Mouse (Mus musculus) MEL (cell line): ENCODE results near the gene Rnf10.

Experiments
- CTCF ChIP-seq, 3 experiments: IDR thresholded peaks in 2 of 3; conservative IDR thresholded peaks in 1 of 3; 2 replicates each; pipeline ENCODE4 v1.5.1; 2011 to 2012; ENCODE audit warnings: low read length in 3 of 3, low read depth in 2 of 3, mild to moderate bottlenecking in 2 of 3, improper control_type of control experiment in 1 of 3, inconsistent platforms in 1 of 3, mixed read lengths in 1 of 3, moderate library complexity in 1 of 3; ENCODE audit not compliant: control insufficient read depth in 1 of 3, insufficient read depth in 1 of 3, poor library complexity in 1 of 3, severe bottlenecking in 1 of 3
- MAX ChIP-seq: IDR thresholded peaks from 2 replicates; pipeline ENCODE4 v1.6.1; 2011; ENCODE audit warnings: low read length, improper control_type of control experiment
- MEF2A ChIP-seq: IDR thresholded peaks from 2 replicates; pipeline ENCODE4 v1.6.1; 2014; ENCODE audit warnings: low read depth, mild to moderate bottlenecking, inconsistent platforms, low read length, improper control_type of control experiment; ENCODE audit not compliant: poor library complexity, insufficient replicate concordance, severe bottlenecking; ENCODE audit errors: extremely low read depth
- MYC ChIP-seq: IDR thresholded peaks from 2 replicates; pipeline ENCODE4 v1.6.1; 2011; ENCODE audit warnings: low read depth, mild to moderate bottlenecking, low read length, improper control_type of control experiment, moderate library complexity
- POLR2A ChIP-seq, 2 experiments: IDR thresholded peaks; 2 replicates each; pipeline ENCODE4 v1.6.1; 2011 to 2012; ENCODE audit warnings: low read length in 2 of 2, mild to moderate bottlenecking in 2 of 2, control low read depth in 1 of 2, improper control_type of control experiment in 1 of 2, low read depth in 1 of 2, moderate library complexity in 1 of 2; ENCODE audit not compliant: control insufficient read depth in 1 of 2, insufficient read depth in 1 of 2, poor library complexity in 1 of 2
- RAD21 ChIP-seq: IDR thresholded peaks from 2 replicates; pipeline ENCODE4 v1.6.1; 2011; ENCODE audit warnings: mild to moderate bottlenecking, low read depth, low read length, improper control_type of control experiment
- TCF12 ChIP-seq: IDR thresholded peaks from 2 replicates; pipeline ENCODE4 v1.6.1; 2014; ENCODE audit warnings: low read depth, mild to moderate bottlenecking, inconsistent platforms, low read length, improper control_type of control experiment, moderate library complexity
- UBTF ChIP-seq: IDR thresholded peaks from 2 replicates; pipeline ENCODE4 v1.6.1; 2012; ENCODE audit warnings: low read depth, mild to moderate bottlenecking, inconsistent platforms, low read length, improper control_type of control experiment, moderate library complexity, borderline replicate concordance; ENCODE audit not compliant: insufficient read depth
- USF1 ChIP-seq: IDR thresholded peaks from 2 replicates; pipeline ENCODE4 v1.6.1; 2014; ENCODE audit warnings: low read depth, mild to moderate bottlenecking, inconsistent platforms, low read length, improper control_type of control experiment, moderate library complexity
- USF2 ChIP-seq, 2 experiments: IDR thresholded peaks; 2 replicates each; pipeline ENCODE4 v1.6.1; 2011 to 2012; ENCODE audit warnings: improper control_type of control experiment in 2 of 2, low read length in 2 of 2, borderline replicate concordance in 1 of 2, inconsistent platforms in 1 of 2, low read depth in 1 of 2, mild to moderate bottlenecking in 1 of 2; ENCODE audit not compliant: insufficient read depth in 1 of 2
- ZC3H11A ChIP-seq: IDR thresholded peaks from 2 replicates; pipeline ENCODE4 v1.6.1; 2012; ENCODE audit warnings: low read depth, mild to moderate bottlenecking, inconsistent platforms, low read length, improper control_type of control experiment

DNA sequence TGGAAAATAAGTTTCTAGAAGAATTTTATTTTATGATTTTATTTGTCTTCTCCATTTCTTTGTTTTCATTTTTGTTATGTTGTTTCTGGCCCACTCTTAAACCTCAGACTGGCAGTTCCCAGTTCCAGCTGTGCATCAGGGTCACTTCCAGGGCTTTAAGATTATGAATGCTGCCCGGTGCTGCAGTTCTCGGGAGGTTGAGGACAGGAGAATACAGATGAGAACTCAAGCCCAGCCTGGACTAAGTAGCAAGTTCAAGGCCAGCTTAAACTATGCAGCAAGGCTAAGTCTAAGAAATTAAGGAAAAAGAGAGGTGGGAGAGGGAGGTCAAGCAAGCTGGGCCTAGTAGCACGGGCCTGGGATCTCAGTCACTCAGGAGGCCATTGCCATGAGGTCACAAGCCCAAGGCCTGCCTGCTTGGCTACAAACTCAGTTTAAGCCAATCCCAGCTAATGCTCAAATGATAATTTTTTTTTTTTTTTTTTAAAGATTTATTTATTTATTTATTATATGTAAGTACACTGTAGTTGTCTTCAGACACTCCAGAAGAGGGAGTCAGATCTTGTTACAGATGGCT lies 5.1 kb downstream of the Rnf10 start:
- TF ChIP-seq CTCF (IDR thresholded peaks at IDR 0.05 in 2 of 3, conservative IDR thresholded peaks at IDR 0.05 in 1 of 3; ENCODE audit: control insufficient read depth in 1 of 3, insufficient read depth in 1 of 3, low read depth in 2 of 3, low read length in 3 of 3, poor library complexity in 1 of 3, severe bottlenecking in 1 of 3) (no peak), POLR2A (IDR thresholded peaks at IDR 0.05; ENCODE audit: control insufficient read depth in 1 of 2, insufficient read depth in 1 of 2, low read depth in 1 of 2, low read length in 2 of 2, poor library complexity in 1 of 2) (no peak), TCF12 (no peak), RAD21 (no peak), MEF2A (no peak), USF1 (no peak; the same call in 1 of the 2 replicates), MYC (no peak), ZC3H11A (no peak), UBTF (no peak), MAX (no peak), USF2 (IDR thresholded peaks at IDR 0.05; ENCODE audit: borderline replicate concordance in 1 of 2, insufficient read depth in 1 of 2, low read depth in 1 of 2, low read length in 2 of 2) (no peak)
